Mouse (Mus musculus): ENCODE data around the gene Zrsr1.

Zrsr1 gene

GRCm38 (mm10) chr11:22971835-22972709 lies at the start of gene Zrsr1:
Gene Zrsr1, plus strand, starts transcription at chr11:22972005.
- peak; percentile 58 to 77 for DNase-seq (ENCODE audit: low spot score in 2 of 2)

DNA sequence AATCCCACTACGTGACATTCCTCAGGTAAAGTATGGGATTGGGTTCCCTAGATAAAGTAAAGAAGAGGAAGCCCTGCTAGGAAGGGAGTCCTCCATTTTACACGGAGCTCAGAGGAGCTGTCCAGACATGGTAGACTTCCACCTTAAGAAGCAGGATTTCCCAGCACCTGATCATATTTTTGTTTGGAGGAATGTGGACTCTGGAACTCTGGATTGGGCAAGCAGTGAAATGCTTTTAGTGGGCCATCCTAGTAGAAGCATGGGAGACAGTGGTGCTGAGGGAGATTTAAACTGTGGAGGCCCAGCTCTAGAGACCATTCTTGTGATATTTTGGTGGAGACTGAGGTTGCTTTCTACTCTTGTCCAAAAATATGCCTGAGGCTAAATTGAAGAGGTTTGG lies 49.3 kb upstream of the Zrsr1 start:
- DNase-seq (ENCODE audit: low spot score in 2 of 2) = no peak

GRCm38 (mm10) chr11:22923606-22924005 lies 48.2 kb upstream of the Zrsr1 start:
- no peak for DNase-seq (ENCODE audit: low spot score in 2 of 2)

DNA sequence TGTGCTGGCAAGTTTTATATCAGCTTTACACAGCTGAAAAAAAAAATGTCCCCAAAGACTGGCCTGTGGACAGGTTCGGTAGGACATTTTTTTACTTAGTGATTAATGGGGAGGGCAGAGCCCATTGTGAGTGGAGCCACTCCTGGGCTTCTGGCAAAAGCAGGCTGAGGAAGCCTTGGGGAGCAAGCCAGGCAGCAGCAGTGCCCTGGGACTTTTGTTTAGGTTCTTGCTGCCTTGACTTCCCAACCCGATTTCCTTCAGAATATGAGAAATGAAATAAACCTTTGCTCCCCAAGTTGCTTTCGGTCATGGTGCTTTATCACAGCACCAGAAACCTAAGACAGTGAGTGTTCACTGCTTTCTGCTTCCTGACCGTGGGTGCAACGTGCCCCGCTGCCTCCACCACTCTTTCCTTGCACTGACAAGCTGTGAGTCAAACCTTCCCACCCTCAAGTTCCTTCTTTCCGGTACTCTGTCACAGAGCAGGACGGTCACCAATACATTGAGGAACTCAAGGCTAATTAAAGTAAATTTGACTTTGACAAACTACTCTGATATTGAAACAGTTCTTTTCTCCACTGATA lies 43.1 kb upstream of the Zrsr1 start:
- DNase-seq (ENCODE audit: low spot score in 2 of 2) = no peak

DNA sequence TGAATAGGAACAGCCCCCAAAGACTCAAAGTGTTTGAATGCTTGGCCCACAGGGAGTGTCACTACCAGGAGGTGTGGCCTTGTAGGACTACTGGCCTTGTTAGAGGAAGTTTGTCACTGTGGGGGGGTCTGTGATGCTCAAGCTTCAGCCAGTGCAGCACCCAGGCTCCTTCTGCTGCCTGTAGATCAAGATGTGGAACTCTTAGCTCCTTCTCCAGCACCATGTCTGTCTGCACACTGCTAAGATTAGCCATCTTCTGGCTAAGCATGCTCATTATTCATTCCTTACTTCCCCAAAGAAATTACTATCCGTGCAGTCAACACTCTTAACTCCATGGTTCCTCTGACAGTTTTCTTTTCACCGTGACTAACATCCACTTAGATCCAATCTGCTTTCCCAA lies 41.7 kb upstream of the Zrsr1 start:
- DNase-seq (ENCODE audit: low spot score in 2 of 2) = no peak

DNA sequence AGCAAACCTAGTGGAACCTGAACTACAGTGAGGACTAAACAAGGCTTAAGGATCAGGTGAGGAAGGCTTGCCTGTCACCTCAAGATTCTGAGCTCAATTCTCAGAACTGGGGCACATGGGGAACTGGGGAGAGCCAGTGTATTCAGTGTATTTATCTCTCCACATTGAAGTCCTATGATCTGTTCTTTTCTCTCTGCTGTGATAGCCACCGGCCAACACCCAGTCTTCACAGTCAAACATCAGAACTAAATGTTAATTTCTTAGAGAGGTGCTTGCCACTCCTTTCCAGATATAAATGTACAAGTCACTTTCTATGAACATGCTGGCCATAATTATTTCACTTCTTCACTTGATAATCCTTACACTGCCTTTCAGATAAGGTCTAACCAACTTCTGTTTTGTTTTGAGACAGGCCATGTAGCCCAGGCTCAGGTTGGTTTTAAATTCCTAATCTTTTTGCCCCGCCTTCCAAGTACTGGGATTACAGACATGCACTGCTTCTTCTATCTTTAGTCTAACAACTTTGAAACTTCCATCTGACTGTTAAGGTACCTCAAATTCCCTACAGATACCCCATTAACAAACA lies 40.4 kb upstream of the Zrsr1 start:
- DNase-seq (ENCODE audit: low spot score in 2 of 2) = no peak

DNA sequence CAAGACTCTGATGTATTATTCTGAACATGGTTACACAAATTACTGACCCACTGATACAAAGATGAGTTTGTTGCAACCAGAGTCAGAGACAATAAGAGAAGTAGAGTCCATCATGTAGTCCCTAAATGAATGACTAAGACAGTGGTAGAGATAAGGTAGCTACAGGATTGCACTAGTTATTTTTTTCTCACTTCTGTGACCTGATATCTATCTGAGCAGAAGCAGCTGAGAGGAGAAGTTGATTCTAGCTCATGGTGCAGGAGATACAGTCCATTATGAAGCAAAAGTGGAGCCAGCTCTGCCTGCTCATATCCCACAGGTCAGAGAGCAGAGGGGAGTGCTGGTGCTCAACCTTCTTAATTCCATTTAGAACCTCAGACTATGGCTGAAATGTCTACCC lies 39.6 kb upstream of the Zrsr1 start:
- no peak for DNase-seq (ENCODE audit: low spot score in 2 of 2)

GRCm38 (mm10) chr11:22936446-22937125 lies 35.2 kb upstream of the Zrsr1 start:
- DNase-seq (ENCODE audit: low spot score in 2 of 2) = peak; percentile 24 to 69

- no peak for DNase-seq (ENCODE audit: low spot score in 2 of 2)
Observed at GRCm38 (mm10) chr11:22937716-22938316, 34.0 kb upstream of the Zrsr1 start.

GRCm38 (mm10) chr11:22938983-22939382 lies 32.8 kb upstream of the Zrsr1 start:
- no peak for DNase-seq (ENCODE audit: low spot score in 2 of 2)

DNA sequence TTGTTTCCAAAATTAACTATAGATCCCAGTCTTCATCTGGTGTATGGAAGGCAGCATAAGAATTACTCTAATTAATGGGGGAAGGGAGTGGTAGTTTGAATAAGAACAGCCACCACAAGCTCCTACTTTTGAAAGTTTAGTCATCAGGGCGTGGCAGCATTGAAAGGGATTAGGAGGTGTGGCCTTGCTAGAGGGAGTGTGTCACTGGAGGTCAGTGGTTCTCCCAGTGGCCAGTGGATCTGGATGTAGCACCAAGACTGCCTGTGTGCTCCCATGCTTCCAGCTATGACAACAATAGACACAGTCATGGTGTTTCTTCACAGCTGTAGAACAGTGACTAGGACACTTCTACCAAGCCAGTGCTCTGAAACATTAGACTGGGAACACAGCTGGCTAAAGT lies 22.7 kb upstream of the Zrsr1 start:
- DNase-seq (ENCODE audit: low spot score in 2 of 2) = no peak

GRCm38 (mm10) chr11:22950131-22950530 lies 21.7 kb upstream of the Zrsr1 start:
- no peak for DNase-seq (ENCODE audit: low spot score in 2 of 2)

GRCm38 (mm10) chr11:22952668-22953067 lies 19.1 kb upstream of the Zrsr1 start:
- DNase-seq (ENCODE audit: low spot score in 2 of 2) = no peak

- DNase-seq (ENCODE audit: low spot score in 2 of 2) = no peak
Observed at GRCm38 (mm10) chr11:22956346-22956745, 15.5 kb upstream of the Zrsr1 start.

- no peak for DNase-seq (ENCODE audit: low spot score in 2 of 2)
Observed at GRCm38 (mm10) chr11:22956830-22957229, 15.0 kb upstream of the Zrsr1 start.

GRCm38 (mm10) chr11:22957791-22958374 lies 13.9 kb upstream of the Zrsr1 start:
- no peak for DNase-seq (ENCODE audit: low spot score in 2 of 2)

GRCm38 (mm10) chr11:22962101-22962500 lies 9.7 kb upstream of the Zrsr1 start:
- no peak for DNase-seq (ENCODE audit: low spot score in 2 of 2)

DNA sequence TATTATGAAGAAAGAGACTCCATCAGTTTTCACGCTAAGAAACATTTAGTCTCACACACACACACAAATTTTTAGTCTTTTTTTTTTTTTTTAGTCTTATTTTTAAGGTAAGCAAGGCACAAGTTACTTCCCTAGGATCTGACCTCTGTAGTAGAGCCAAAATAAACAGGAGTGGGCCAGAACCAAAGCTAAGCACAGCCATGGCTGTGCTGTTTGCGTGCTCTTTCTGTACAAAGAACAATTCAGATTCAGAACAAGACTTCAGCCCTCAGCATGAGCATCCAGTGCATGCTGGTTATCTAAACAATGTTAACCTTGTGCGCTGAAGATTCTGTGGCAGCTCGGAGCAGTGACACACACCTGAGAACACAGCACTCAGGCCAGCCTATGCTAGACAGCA lies 7.4 kb upstream of the Zrsr1 start:
- DNase-seq (ENCODE audit: low spot score in 2 of 2) = no peak

GRCm38 (mm10) chr11:22965503-22965902 lies 6.3 kb upstream of the Zrsr1 start:
- DNase-seq (ENCODE audit: low spot score in 2 of 2) = no peak

DNA sequence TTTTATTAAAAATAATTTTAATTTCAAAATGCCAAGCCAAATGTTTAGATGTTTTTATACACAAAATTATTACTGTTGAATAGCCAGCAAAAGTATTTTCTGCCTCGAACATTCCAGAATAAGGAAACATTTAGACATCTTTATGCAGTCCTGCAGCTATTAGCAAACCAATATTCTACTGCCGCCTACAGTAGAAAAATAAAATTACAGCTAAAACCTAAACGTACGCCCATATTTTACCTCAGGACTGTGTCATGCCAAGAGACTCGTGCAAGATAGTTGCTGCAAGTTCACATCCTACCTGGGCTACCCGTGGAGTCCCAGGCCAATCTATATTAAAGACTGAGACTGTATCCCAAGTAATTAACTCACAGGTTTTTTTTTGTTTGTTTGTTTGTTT lies 2.3 kb upstream of the Zrsr1 start:
- DNase-seq (ENCODE audit: low spot score in 2 of 2) = no peak

GRCm38 (mm10) chr11:22970546-22970945 lies 1.3 kb upstream of the Zrsr1 start:
- DNase-seq (ENCODE audit: low spot score in 2 of 2) = no peak

Measured in left cerebral cortex, adult 9 months (tissue).